Mouse (Mus musculus): ENCODE measurements around the gene Timp4.
"Not testable (repeated sequence)": the region's sequence is repeated elsewhere in the genome, so short reads cannot be mapped to it uniquely, and the experiment has no call there.

Gene Timp4

DNA sequence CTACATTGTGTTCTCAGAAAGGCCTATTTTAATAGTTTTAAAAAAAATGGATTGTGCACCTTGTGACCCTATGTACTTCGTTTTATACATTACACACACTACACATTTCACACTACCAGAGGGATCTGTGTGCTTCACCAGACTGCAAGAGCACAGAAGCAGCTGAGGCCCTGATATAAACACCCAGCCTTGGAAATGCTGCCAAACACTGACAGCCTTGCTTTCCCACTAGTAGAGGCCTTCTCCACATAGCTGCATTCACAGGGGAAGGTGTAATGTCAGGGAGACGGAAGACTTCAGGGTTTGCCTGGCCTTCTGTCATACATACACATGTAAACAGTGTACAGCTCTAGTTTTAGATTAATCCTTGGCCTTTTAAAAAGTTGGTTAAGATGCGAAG lies 3.2 kb upstream of the Timp4 start:
- DNase-seq (ENCODE audit: low spot score in 2 of 2): no peak

DNA sequence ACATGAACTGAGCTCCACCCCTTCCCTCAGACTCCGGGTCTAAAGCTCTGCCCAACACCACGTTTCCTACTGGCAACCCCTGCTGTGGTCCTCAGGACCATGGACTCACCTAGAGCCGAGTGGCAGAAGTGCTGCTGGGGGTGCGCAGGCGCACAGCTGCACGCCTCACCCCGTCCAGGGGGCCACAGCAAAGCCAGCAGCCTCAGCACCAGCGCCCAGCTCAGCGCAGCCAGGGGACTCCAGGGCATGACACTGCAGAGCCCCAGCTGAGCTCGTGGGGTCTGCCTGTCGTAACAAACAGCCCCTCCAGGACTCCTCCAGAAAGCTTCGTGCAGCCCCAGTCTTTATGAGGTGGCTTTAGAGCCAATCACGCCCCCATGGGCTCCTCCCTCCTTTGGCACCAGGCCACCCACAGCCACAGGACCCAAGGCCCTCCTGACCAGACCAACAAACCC lies 447 bp downstream of the Timp4 start:
- DNase-seq (ENCODE audit: low spot score in 2 of 2): no peak

DNA sequence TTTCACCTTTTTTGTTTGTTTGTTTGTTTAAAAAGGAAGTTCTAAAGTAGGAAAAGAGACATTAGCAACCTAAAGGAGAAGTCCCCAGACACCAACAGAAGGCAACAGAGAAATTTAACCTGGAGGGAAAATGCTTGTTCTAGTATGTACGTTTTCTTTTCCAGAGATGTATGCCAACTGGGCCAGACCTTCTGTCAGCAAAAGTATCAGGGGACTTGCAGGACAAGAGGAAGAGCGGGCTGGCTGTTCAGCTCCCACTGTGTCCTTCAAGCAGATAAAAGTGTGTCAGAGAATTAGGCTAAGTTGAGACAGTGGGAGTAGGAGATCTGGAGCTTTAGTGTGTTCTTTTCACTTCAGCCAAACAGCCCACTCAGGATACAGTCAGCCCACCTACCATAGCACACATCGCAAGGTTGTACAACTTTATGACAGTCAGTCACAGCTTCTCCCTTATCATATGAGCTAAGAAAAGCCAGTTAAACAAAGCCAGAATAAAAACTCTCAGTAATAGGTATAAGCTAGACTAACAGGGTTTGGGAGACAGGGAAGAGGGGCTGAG lies 6.4 kb downstream of the Timp4 start:
- no peak for DNase-seq (ENCODE audit: low spot score in 2 of 2)

DNA sequence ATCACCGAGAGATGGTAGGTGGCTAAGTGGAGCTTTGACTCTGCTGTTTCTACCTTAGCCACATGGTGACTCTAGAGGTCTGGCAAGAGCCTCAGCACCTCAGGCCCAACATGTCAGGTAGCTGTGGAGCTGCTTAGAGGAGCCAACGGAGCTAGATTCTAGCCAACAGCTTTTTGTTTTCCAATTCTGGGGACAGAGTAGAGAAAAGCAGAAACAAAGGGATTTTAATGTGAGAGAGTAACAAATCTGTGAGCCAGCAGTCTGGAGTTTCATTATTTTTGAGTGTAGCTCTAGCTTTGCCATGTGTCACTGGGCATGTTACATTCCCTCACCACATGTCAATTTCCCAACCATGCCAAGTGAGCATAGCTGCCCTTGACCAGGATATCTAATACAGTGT lies 7.8 kb downstream of the Timp4 start:
- DNase-seq (ENCODE audit: low spot score in 2 of 2): no peak

DNA sequence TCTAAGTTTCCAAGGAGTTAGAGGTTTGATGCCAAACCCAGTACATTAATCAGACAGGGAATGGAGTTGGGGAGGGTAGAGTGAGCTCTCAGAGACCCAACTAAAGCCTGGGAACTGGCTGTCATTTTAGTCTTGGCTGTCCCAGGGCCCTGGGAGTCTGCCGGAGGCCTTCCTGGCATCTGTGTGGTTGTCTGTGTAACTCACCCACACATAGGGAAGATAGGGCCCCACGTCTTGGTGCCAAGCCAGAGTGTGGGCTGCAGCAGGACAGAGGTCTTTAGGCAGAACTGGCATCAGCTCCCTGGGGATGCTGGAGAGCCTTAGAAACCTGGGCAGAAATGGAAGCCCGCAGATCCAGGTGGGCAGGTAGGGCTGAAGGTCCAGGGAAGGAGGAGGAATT lies 10.1 kb downstream of the Timp4 start:
- no peak for DNase-seq (ENCODE audit: low spot score in 2 of 2)

DNA sequence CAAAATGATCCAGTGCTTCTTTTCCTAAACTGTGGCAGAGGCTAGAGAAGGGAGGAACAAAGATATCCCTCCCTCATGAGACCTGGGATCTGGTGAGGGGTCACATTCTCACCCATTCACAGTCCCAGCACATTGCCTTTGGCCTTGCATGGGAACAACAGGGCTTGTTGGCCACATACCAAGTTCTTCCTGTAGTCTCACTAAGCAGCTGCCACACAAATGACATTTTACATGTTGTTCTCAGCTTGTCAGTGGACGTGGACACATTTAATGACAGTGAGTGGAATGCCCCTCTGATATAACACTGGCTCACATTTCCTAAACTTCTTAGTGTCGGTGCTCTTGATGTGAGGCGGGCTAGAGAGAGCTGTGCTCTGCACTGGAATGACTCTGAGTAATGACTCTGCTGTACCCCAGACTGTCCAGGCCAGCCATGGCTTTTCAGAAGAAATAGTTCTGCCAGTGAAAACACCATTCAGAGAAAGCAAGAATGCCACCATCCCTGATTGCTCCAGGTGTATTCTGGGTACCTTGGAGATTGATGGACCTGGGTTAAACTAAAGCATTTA lies 10.8 kb downstream of the Timp4 start:
- no peak for DNase-seq (ENCODE audit: low spot score in 2 of 2)

DNA sequence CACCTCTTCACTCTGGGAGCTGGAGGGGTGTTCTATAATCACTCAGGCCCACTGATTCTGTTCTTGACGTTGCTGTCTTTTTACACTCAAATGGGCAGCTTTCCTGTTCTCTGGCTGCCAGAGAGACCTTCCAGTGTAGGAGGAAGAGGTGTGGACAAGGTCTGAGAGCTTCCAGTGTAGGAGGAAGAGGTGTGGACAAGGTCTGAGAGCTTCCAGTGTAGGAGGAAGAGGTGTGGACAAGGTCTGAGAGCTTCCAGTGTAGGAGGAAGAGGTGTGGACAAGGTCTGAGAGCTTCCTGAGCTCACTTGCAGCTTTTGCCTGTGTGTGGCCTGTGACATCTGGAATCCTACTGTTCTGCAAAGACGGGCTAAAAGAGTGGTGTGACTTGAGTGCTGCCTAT lies 11.6 kb downstream of the Timp4 start:
- DNase-seq (ENCODE audit: low spot score in 2 of 2): not testable (repeated sequence)

DNA sequence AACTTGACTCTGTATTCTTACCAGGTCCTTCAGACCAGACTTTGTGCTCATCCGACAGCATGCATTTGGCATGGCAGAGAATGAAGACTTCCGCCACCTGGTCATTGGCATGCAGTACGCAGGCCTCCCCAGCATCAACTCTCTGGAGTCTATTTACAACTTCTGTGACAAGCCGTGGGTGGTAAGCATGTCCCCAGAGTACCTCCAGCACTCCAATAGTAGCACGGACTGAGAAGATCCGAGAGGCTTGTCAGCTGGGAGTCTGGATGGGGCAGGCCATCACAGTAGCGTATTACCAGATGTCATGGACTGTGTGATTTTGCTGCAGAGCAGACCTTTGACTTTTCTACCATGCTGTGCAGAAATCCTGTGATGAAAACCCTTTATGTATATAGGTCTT lies 12.7 kb downstream of the Timp4 start:
- DNase-seq (ENCODE audit: low spot score in 2 of 2): no peak

DNA sequence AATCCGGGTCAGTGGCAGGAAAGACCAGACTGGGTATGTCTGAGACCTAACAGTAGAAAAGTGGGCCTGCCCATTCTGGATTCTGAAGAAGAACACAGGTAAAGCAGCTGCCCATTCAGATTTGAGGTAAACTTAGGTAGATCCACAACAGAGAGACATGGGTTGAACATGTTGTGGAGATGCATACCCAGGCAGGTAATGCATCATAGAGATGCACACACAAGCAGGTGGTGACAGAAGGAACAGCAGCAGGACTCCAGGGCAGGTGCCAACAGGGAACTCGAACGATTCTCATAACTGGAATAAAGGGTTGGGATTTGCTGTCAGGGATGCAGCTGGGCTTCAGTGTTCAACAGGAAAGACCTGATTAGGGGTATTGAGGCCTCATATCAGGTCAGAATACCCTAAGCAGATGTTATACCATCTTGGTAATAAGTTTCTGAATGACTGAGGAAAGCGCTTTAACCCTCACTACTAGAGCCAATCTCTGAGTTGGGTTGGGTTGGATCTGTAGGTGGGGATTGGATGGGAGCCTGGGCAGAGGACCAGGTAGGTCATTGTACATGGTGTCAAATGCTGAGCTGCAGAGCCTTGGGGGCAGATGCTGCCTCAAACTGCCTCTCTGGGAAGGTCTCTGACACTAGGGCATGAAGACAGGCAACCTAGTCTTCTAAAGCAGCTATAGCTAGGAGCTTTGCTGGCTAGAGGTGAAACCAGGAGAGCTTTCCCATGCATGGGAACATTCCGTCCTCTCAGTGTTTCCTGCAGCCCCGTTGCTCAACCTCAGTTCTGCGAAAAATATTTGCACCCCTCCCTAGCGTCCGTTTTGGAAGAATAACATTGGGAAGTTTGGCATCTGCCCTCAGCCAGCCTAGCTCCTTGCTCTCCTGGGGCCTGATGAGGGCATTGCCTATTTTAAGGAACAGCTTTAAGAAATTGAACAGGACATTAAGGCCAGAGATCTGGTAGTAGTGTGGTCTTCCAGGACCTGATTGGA lies 13.7 kb downstream of the Timp4 start:
- no peak for DNase-seq (ENCODE audit: low spot score in 2 of 2)

DNA sequence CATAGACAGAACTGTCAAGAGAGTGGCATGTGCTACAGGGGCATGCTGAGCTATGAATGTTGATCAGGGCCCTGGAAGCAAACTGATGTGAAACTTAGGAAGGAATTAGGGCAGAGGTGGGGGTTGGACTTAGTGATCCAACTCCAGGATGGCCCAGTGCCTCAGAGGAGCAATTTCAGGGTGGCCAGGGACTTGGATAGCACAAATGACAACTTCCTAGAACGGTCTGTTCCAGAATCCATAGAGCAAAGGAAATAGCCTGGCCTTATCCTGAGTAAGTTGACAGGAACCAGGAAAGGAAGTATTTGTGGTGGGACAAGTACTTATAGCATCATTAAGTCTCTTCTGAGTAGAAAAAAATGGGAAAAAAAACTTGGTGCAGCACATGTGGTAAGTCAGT lies 19.4 kb downstream of the Timp4 start:
- DNase-seq (ENCODE audit: low spot score in 2 of 2): no peak

DNA sequence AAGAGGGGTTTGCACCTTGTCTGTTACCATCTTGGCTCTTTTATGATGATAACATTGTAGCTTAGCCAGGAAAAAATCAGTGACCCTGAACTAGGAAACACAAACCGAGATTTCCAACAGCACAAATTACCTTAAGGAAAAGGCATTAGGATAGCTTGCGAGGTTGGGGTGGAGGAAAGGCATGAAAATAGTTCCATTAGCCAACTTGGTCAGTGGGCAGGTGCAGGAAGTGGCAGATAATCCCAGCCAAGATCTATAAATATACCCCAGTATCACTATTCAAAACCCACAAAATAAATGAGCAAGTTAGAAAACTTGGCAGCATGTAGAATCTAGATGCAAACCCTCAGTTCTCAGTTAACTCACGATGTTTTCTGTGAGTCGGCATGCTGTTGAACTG lies 20.2 kb downstream of the Timp4 start:
- no peak for DNase-seq (ENCODE audit: low spot score in 2 of 2)

DNA sequence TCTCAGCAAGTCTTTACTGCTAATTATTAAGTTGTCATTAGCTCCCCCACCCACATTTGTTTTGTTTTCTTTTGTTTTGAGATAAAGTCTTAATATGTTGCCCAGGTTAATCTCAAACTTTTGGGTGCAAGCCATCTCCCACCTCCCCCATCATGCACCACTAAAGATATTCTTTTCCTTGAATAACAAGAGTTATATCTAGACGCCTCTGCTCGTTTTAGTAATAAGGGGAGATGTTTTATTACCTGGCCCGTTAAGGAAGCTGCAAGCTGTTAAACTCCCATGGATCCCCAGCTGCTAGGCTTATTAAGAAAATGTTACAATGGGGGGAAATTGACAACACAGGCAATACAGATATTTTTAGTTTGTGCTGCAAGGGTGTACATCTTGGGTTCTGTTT lies 21.4 kb downstream of the Timp4 start:
- no peak for DNase-seq (ENCODE audit: low spot score in 2 of 2)

DNA sequence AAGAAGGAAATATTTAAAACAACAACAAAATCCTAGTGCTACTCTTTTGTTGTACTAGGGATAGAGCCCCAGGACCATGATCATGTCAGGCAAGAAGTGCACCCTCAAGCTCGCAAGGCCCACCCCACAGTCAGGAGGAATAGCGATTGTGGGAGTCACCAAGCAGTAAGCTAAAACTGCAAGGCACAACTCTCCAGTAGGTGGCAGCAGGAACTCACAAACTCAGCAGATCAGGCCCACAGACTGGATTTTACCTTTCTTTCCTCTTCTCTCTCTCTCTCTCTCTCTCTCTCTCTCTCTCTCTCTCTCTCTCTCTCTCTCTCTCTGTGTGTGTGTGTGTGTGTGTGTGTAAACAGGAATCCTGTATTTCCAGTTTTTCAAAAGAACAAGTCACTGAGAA lies 24.5 kb downstream of the Timp4 start:
- peak; percentile 25 to 72 for DNase-seq (ENCODE audit: low spot score in 2 of 2)

DNA sequence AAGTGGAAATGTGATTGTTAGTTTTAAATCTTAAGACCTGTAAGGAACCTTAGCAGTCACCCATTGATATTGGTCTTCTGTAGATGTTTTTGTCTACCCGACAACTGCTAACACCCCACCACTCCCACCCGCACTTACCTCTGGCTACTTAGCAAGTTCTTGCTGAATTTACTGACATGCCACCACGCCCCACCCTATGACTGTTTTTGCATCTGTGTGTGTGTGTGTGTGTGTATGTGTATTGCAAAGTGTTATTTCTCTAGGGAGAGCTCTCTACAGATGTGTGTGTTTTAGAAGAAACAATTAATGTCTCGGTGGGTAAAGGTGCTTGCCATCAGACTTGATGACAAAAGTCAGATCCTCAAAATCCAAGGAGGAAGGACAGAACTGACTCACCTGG lies 25.0 kb downstream of the Timp4 start, which contains the start of gene Gm17482:
Gm17482 (plus strand) TSS at position 301 of the 400 bp plus-strand sequence.
- no peak for DNase-seq (ENCODE audit: low spot score in 2 of 2)

DNA sequence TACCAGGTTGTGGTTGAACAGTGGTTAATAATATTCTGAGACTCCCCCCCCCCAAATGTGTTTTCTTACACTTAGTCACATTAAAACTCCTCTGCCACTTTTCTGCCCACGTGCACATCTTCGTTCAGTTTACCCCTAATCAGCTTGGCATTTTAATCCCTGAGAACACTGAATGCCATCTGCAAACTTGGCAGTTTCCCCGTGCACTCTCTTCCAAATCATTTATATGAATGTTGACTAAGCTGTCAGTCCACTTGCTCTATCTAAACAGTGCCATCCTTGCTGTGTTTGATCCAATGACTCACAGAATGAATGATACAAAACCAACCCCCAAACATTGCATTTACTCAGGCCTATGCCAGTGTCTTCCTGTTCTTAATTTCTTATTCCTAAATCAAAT lies 26.5 kb downstream of the Timp4 start:
- no peak for DNase-seq (ENCODE audit: low spot score in 2 of 2)

DNA sequence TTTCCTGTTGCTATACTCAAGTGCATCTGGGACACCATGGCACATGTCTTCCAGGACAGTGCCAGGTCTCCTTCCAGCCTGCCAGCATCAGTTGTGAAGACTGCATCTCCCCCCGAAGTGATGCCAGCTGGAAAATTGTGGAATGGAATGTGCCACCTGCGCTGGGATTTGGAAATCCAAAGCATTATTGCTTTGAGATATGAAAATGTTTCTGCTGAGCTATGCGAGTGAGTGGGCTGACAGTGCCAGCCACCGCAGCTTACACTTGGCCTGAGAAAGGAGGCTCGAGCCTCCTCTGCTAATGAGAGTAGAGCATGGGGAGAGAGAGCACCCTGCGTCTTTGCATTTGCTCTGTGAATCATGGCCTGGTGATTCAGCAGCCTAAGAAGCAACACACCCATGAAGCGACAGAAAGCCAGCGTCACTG lies 30.8 kb downstream of the Timp4 start:
- no peak for DNase-seq (ENCODE audit: low spot score in 2 of 2)

DNA sequence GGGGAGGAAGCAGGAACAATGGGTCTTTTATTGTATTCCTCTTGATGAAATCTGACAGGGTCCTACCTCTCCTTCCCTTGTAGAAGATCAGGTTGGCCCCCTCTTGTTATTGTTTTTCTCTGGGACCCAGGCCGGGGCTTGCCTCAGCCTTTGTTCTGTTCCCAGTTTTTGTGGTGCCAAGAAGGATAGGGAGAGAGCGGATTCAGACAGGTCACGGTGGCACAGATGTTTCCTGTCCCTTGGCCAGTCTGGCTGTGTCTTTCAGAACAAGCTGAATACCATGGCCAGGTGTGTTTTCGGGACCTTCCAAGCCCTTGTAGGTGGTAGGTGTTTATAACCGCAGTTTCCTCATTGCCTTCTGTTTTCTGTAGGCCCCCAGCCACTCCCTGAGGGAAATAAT lies 38.9 kb downstream of the Timp4 start:
- DNase-seq (ENCODE audit: low spot score in 2 of 2): no peak

DNA sequence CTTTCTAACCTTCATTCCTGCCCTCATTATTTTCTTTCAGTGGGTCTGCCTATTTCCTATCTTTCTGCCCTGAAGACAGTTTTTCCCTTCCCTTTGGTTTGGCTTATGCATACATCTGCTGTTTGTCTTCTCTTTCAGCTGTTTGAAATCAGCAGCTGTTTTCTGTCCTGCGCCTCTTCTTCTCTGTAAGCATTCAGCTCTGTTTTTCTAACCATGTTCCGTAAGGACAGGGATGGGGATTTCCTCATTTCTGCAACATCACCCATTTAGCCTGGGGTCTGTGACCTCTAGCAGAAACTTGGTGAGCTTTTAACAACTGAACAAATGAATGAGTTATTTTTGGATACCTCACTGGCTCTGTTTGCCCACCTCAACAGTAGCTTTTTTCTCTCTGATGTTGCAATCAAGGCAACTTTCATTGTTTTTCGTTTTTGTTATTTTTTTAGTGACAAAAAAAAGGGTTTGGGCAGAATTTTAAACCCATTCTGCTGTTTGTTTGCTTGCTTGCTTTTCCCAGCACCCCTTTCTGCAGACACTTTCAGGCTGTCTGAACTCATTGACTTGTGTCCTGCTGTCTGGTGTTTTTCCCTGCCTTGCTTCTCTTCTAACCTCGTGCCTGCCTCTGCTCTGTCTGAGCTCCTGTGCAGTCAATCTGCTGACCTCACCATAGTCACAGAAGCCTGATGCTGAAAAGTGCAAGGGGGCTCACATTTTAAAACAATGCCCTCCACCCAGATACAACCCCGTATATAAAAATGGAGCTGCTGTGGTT lies 39.7 kb downstream of the Timp4 start:
- no peak for DNase-seq (ENCODE audit: low spot score in 2 of 2)

DNA sequence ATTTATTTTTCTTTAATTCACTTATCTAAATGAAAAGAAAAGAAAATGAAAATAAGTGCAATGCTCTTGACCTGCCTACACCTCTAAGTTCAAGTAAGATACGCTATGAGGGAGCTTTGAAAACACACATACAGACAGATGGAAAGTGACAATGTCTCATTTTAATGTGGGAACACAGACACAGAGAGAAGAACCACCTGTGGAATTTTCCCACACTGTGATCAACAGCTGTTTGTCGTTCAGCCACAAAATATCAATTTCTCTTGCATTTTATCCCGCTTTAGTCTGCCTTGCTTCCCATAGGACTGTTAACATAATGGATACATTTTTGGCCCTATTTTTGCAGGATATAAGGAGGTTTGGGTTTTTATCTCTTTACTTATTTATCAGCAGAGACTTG lies 41.2 kb downstream of the Timp4 start:
- no peak for DNase-seq (ENCODE audit: low spot score in 2 of 2)

DNA sequence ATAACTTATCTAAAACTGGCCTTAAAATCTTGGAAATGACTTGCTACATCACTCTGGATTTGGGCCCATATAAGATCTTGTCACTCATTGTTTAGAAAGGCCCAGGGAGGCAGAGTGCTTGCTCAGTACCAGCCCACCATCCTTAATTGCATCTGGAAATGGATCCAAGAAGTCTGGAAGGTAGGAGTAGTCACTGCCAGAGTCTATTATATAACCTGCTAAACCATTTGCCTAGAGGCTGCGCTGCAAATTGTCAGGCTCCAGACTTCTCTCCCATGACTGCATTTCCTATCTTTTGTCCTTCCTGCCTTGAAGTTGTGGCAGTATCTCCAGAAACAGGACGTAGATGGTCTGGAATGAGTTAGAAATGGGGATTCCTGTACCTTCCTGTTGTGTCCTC lies 41.8 kb downstream of the Timp4 start:
- DNase-seq (ENCODE audit: low spot score in 2 of 2): no peak

DNA sequence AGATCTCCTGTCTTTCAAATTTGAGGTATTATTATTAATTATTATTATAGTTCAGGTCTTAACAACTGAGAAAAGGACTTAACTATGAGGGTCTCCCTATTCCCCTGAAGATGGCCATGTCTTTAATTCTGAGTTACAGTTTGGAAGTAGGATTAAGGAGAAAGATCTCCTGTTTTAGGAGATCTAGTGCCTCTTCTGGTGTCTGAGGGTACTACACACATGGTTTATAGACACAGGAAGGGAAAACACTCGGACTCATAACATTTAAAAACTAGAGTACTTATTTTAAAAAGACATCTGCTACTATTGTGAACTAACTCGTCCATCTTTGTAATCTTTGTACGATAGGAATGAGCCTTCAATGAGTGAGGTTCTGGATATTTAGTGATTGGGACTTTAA lies 49.0 kb downstream of the Timp4 start:
- DNase-seq (ENCODE audit: low spot score in 2 of 2): no peak

DNA sequence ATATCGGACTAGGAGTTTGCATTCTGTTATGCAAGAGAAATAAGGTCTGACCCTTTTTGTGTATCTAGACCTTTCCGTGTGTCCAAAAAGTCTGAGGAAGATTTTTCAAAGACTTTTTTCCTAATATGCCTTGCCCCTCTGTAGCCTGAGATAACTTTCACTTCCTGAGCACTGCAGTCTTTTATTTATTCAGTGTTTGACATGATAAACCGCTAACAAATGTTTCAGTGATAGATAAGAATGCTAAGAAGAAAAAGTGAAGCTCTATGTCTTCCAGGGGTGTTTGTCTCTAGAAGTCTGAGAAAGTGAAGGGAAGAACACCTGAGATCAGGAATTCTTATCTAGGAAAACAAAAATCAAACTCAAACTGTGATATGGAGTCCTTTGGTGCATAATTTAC lies 51.3 kb downstream of the Timp4 start:
- no peak for DNase-seq (ENCODE audit: low spot score in 2 of 2)

Data from thymus, postnatal 10 days (tissue).